In genomic region chr1:163995609-163995913, GRCm38 (mm10) we compare ENCODE assay signal across 9 mouse cellular contexts. TPM values are rescaled to one million over a fixed set of nuclear protein-coding genes. Genes with fewer than 3 reads are reported as not detected.
DNase-seq lines count a peak whose midpoint lies in the region; ATAC-seq and TF ChIP-seq lines count a peak whose summit lies in the region.
"Had no signal": no experiment of that assay in that cellular context is flagged by ENCODE, and none has a peak within 500 bp of the region (broad histone marks: within the 10 kb centered on the region; RNA-seq: fewer than 3 reads in every experiment).

No protein-coding gene starts in this region.

- DNase-seq in heart, adult 9 months (ENCODE audit: low spot score in 2 of 2) = no peak
- no peak for DNase-seq in midbrain, embryonic 14.5 days
- DNase-seq in MN1 (ENCODE audit: low spot score) = no peak
- DNase-seq in cerebellum, postnatal 25 days = no peak
- no peak for DNase-seq in frontal cortex, adult 2 months (ENCODE audit: extremely low spot score in 1 of 2, low spot score in 1 of 2)

- H3K27ac ChIP-seq in heart, embryonic 16.5 days (ENCODE audit: low read length) = no peak overlapping the region
- no peak overlapping the region for H3K27ac ChIP-seq in cortical plate, adult 2 months (ENCODE audit: insufficient read depth, low read length)
- no peak overlapping the region; the same call in 1 of the 2 replicates for H3K27ac ChIP-seq in hindbrain, embryonic 16.5 days (ENCODE audit: low read depth, low read length)
- peak overlapping the region; percentile 81; the same call in 1 of the 2 replicates for H3K27ac ChIP-seq in midbrain, embryonic 14.5 days (replicated peaks; ENCODE audit: low read depth, low read length)

- H3K9me3 ChIP-seq in heart, embryonic 16.5 days (replicated peaks; ENCODE audit: control insufficient read depth, low read length) = no peaks in the 10 kb centered on the region
- no peaks in the 10 kb centered on the region for H3K9me3 ChIP-seq in hindbrain, embryonic 16.5 days (ENCODE audit: control insufficient read depth, low read length)
- H3K9me3 ChIP-seq in midbrain, embryonic 14.5 days (ENCODE audit: control insufficient read depth, low read length) = no peaks in the 10 kb centered on the region

- H3K9ac ChIP-seq in heart, embryonic 16.5 days (ENCODE audit: low read length) = peak overlapping the region; percentile 82
- peak overlapping the region; percentile 70; the same call in 1 of the 2 replicates for H3K9ac ChIP-seq in hindbrain, embryonic 16.5 days (ENCODE audit: low read depth, low read length)
- peak overlapping the region; percentile 63 for H3K9ac ChIP-seq in midbrain, embryonic 14.5 days (replicated peaks; ENCODE audit: low read length)

- peak overlapping the region; percentile 62 for H3K4me2 ChIP-seq in heart, embryonic 16.5 days (ENCODE audit: low read depth, low read length)
- peak overlapping the region; percentile 68 for H3K4me2 ChIP-seq in hindbrain, embryonic 16.5 days (ENCODE audit: low read length)
- H3K4me2 ChIP-seq in midbrain, embryonic 14.5 days (ENCODE audit: low read length) = peak overlapping the region; percentile 78

- no peaks in the 10 kb centered on the region for H3K27me3 ChIP-seq in heart, embryonic 16.5 days (ENCODE audit: control insufficient read depth, insufficient read depth, low read length)
- no peaks in the 10 kb centered on the region for H3K27me3 ChIP-seq in hindbrain, embryonic 16.5 days (replicated peaks; ENCODE audit: control insufficient read depth, insufficient read depth, low read length)
- no peaks in the 10 kb centered on the region for H3K27me3 ChIP-seq in midbrain, embryonic 14.5 days (ENCODE audit: control insufficient read depth, insufficient read depth, low read length)

- ATAC-seq in heart, embryonic 16.5 days (replicated peaks; ENCODE audit: extremely low read depth, insufficient read depth, low FRiP score) = no peak
- no peak for ATAC-seq in hindbrain, embryonic 16.5 days
- no peak for ATAC-seq in midbrain, embryonic 14.5 days (ENCODE audit: low FRiP score, low TSS enrichment)

- H3K4me1 ChIP-seq in heart, embryonic 16.5 days (ENCODE audit: control insufficient read depth, insufficient read depth, low read length) = peaks cover 10% of the 10 kb centered on the region
- no peaks in the 10 kb centered on the region for H3K4me1 ChIP-seq in cortical plate, adult 2 months (ENCODE audit: control insufficient read depth, insufficient read depth, low read length)
- H3K4me1 ChIP-seq in hindbrain, embryonic 16.5 days (ENCODE audit: control insufficient read depth, insufficient read depth, low read depth, low read length) = peaks cover 6% of the 10 kb centered on the region; the same call in 1 of the 2 replicates
- 0 out of 2 replicates have a peak, but pooled peaks cover 2% of the 10 kb centered on the region for H3K4me1 ChIP-seq in midbrain, embryonic 14.5 days (ENCODE audit: control insufficient read depth, insufficient read depth, low read length)

- no peak for TF ChIP-seq CTCF in cortical plate, adult 2 months (IDR thresholded peaks at IDR 0.05; ENCODE audit: extremely low read depth, insufficient read depth, low read length)

- peak overlapping the region; percentile 70 for H3K4me3 ChIP-seq in heart, embryonic 16.5 days (ENCODE audit: low read length)
- peak overlapping the region; percentile 93 for H3K4me3 ChIP-seq in cortical plate, adult 2 months (ENCODE audit: insufficient read depth, low read length)
- H3K4me3 ChIP-seq in hindbrain, embryonic 16.5 days (ENCODE audit: low read length) = peak overlapping the region; percentile 75
- peak overlapping the region; percentile 74 for H3K4me3 ChIP-seq in midbrain, embryonic 14.5 days (replicated peaks; ENCODE audit: low read depth, low read length)

- WGBS in heart, embryonic 16.5 days = 80% methylated on average over 1 of the region's 2 CpGs
- WGBS in hindbrain, embryonic 16.5 days = 84% methylated on average over 1 of the region's 2 CpGs
- WGBS in midbrain, embryonic 14.5 days = 92% methylated on average over 1 of the region's 2 CpGs

- H3K36me3 ChIP-seq in heart, embryonic 16.5 days (ENCODE audit: control insufficient read depth, insufficient read depth) = peaks cover 2% of the 10 kb centered on the region; the same call in 1 of the 2 replicates
- no peaks in the 10 kb centered on the region for H3K36me3 ChIP-seq in hindbrain, embryonic 16.5 days (ENCODE audit: control insufficient read depth, insufficient read depth, low read length)
- no peaks in the 10 kb centered on the region for H3K36me3 ChIP-seq in midbrain, embryonic 14.5 days (ENCODE audit: control insufficient read depth, insufficient read depth, low read length)

- no peak for TF ChIP-seq POLR2A in cortical plate, adult 2 months (IDR thresholded peaks at IDR 0.05; ENCODE audit: extremely low read depth, insufficient read depth, low read length)

RNA-seq across cellular contexts. Expression of gene Mettl18, which starts 0.9 kb away (rescaled TPM):
- polyA plus RNA-seq in heart, embryonic 16.5 days (2015; fragmentation: Nextera tagmentation; extraction: Ambion mirVana) = 7.1 and 7.4 TPM in 2 replicates
- 3.7 and 4.3 TPM in 2 replicates for polyA plus RNA-seq in cortical plate, adult 2 months (2012; rRNA removed)
- polyA plus RNA-seq in hindbrain, embryonic 16.5 days (2015; fragmentation: Nextera tagmentation; extraction: Ambion mirVana) = 7.6 and 7.8 TPM in 2 replicates
- polyA plus RNA-seq in midbrain, embryonic 14.5 days (2014; fragmentation: Nextera tagmentation; extraction: Ambion mirVana) = 5.6 and 7.0 TPM in 2 replicates
- polyA plus RNA-seq in frontal cortex, adult 2 months (2012; rRNA removed) = 3.4 and 4.4 TPM in 2 replicates

RNA-seq across cellular contexts. Expression of gene BC055324, which starts 1.0 kb away (rescaled TPM):
- polyA plus RNA-seq in heart, embryonic 16.5 days (2015; fragmentation: Nextera tagmentation; extraction: Ambion mirVana) = 12.2 and 13.1 TPM in 2 replicates
- 0.91 and 1.0 TPM in 2 replicates for polyA plus RNA-seq in cortical plate, adult 2 months (2012; rRNA removed)
- 3.7 and 5.1 TPM in 2 replicates for polyA plus RNA-seq in hindbrain, embryonic 16.5 days (2015; fragmentation: Nextera tagmentation; extraction: Ambion mirVana)
- 5.1 and 8.3 TPM in 2 replicates for polyA plus RNA-seq in midbrain, embryonic 14.5 days (2014; fragmentation: Nextera tagmentation; extraction: Ambion mirVana)
- 0.98 and 1.4 TPM in 2 replicates for polyA plus RNA-seq in frontal cortex, adult 2 months (2012; rRNA removed)

RNA-seq across cellular contexts. Expression of gene Sele, which starts 52.5 kb away (rescaled TPM):
- polyA plus RNA-seq in heart, embryonic 16.5 days (2015; fragmentation: Nextera tagmentation; extraction: Ambion mirVana) = 2.2 and 3.0 TPM in 2 replicates
- 0.06 TPM in 1 of 2 replicates, not detected in the other for polyA plus RNA-seq in cortical plate, adult 2 months (2012; rRNA removed)
- not detected in 2 replicates for polyA plus RNA-seq in hindbrain, embryonic 16.5 days (2015; fragmentation: Nextera tagmentation; extraction: Ambion mirVana)
- polyA plus RNA-seq in midbrain, embryonic 14.5 days (2014; fragmentation: Nextera tagmentation; extraction: Ambion mirVana) = not detected in 2 replicates
- polyA plus RNA-seq in frontal cortex, adult 2 months (2012; rRNA removed) = 0.02 TPM in 1 of 2 replicates, not detected in the other
- polyA plus RNA-seq: large intestine, adult 2 months had no signal
